Mouse (Mus musculus) limb, embryonic 10.5 days (tissue): ENCODE measurements around the gene Foxl1. TPM values are rescaled to one million over a fixed set of nuclear protein-coding genes. Genes with fewer than 3 reads are reported as not detected.

Experiments
- DNase-seq: peaks from one replicate; pipeline ENCODE4 v3.0.0-alpha.2; 2017; ENCODE audit warnings: low spot score
- H3K27ac ChIP-seq: fragments of 300-500 bp; sonication (generic); 2 replicates; pipeline ENCODE4 v1.5.1; 2016; ENCODE audit warnings: mild to moderate bottlenecking
- H3K27me3 ChIP-seq: fragments of 300-500 bp; sonication (generic); 2 replicates; pipeline ENCODE4 v1.6.1; 2016; ENCODE audit warnings: low read depth, mild to moderate bottlenecking; ENCODE audit not compliant: poor library complexity, severe bottlenecking
- H3K36me3 ChIP-seq: fragments of 300-500 bp; sonication (generic); 2 replicates; pipeline ENCODE4 v1.6.1; 2016; ENCODE audit warnings: mild to moderate bottlenecking, moderate library complexity
- H3K4me1 ChIP-seq: fragments of 300-500 bp; sonication (generic); 2 replicates; pipeline ENCODE4 v1.6.1; 2016
- H3K4me3 ChIP-seq: fragments of 300-500 bp; sonication (generic); 2 replicates; pipeline ENCODE4 v1.5.1; 2016; ENCODE audit warnings: mild to moderate bottlenecking, moderate library complexity
- H3K9me3 ChIP-seq: fragments of 300-500 bp; sonication (generic); replicated peaks from 2 replicates; pipeline ENCODE4 v1.6.1; 2016; ENCODE audit warnings: mild to moderate bottlenecking
- WGBS: fragments of 180-500 bp; shearing (Covaris S2); methylation state at CpG from one replicate; pipeline ENCODE4 v1.1.7; 2016; 5-methylcytosine and 5-hydroxymethylcytosine counted together
- microRNA-seq: library from miRNA; unstranded; fragments of <30 nt; microRNA quantifications from one replicate; pipeline ENCODE4, GENCODE M21; 2017
- polyA plus RNA-seq: library from polyadenylated mRNA; unstranded; fragments of >200 nt; fragmentation: Nextera tagmentation; extraction: Ambion mirVana; gene quantifications from 2 replicates; pipeline ENCODE4 v1.2.1, GENCODE M21; 2016

Foxl1 gene
- polyA plus RNA-seq, 1 experiment from 2014 or later, result 0.15 TPM

- Histone ChIP-seq H3K27me3 (peaks cover 31% of the 10 kb centered on the region), H3K9me3 (no peaks in the 10 kb centered on the region), H3K27ac (no peak overlapping the region), H3K4me3 (no peak overlapping the region), H3K4me1 (peaks cover 73% of the 10 kb centered on the region), H3K36me3 (no peaks in the 10 kb centered on the region)
- 74% methylated on average over 5 of the region's 5 CpGs for WGBS
- DNase-seq, result no peak
Observed at GRCm38 (mm10) chr8:121168033-121168432, 40.3 kb downstream of the Foxl1 start.

GRCm38 (mm10) chr8:121170116-121170515 is 42.4 kb downstream of the Foxl1 start:
- H3K4me1 ChIP-seq, result peaks cover 79% of the 10 kb centered on the region
- no peaks in the 10 kb centered on the region for H3K9me3 ChIP-seq
- peaks cover 16% of the 10 kb centered on the region; the same call in 1 of the 2 replicates for H3K27me3 ChIP-seq
- WGBS, result 12% methylated on average over 7 of the region's 7 CpGs
- no peak overlapping the region for H3K4me3 ChIP-seq
- DNase-seq, result peak; percentile 56
- peak overlapping the region; percentile 86 for H3K27ac ChIP-seq
- no peaks in the 10 kb centered on the region for H3K36me3 ChIP-seq

- DNase-seq, result peak; percentile 49
- Histone ChIP-seq H3K27me3 (peaks cover 9% of the 10 kb centered on the region; the same call in 1 of the 2 replicates), H3K27ac (peak overlapping the region; percentile 86), H3K4me3 (no peak overlapping the region), H3K36me3 (no peaks in the 10 kb centered on the region), H3K4me1 (peaks cover 83% of the 10 kb centered on the region), H3K9me3 (no peaks in the 10 kb centered on the region)
- 48% methylated on average over 27 of the region's 27 CpGs for WGBS
Observed at GRCm38 (mm10) chr8:121170626-121171552, 43.1 kb downstream of the Foxl1 start.

- Histone ChIP-seq H3K4me3 (no peak overlapping the region), H3K27ac (peak overlapping the region; percentile 37; the same call in 1 of the 2 replicates), H3K9me3 (no peaks in the 10 kb centered on the region), H3K4me1 (peaks cover 94% of the 10 kb centered on the region), H3K27me3 (no peaks in the 10 kb centered on the region), H3K36me3 (no peaks in the 10 kb centered on the region)
- WGBS, result 46% methylated on average over 8 of the region's 8 CpGs
- no peak for DNase-seq
Observed at GRCm38 (mm10) chr8:121172567-121172966, 44.8 kb downstream of the Foxl1 start.

GRCm38 (mm10) chr8:121174178-121174577 is 46.4 kb downstream of the Foxl1 start:
- H3K4me3 ChIP-seq, result peak overlapping the region; percentile 39
- H3K36me3 ChIP-seq, result no peaks in the 10 kb centered on the region
- H3K4me1 ChIP-seq, result peaks cover 88% of the 10 kb centered on the region
- DNase-seq, result peak; percentile 77
- WGBS, result 51% methylated on average over 10 of the region's 10 CpGs
- H3K27me3 ChIP-seq, result no peaks in the 10 kb centered on the region
- no peaks in the 10 kb centered on the region for H3K9me3 ChIP-seq
- peak overlapping the region; percentile 83 for H3K27ac ChIP-seq

- Histone ChIP-seq H3K27me3 (no peaks in the 10 kb centered on the region), H3K27ac (peak overlapping the region; percentile 83), H3K4me1 (peaks cover 83% of the 10 kb centered on the region), H3K9me3 (no peaks in the 10 kb centered on the region), H3K36me3 (no peaks in the 10 kb centered on the region), H3K4me3 (peak overlapping the region; percentile 39)
- DNase-seq, result peak; percentile 69
- WGBS, result 13% methylated on average over 30 of the region's 30 CpGs
Observed at GRCm38 (mm10) chr8:121174721-121175539, 47.2 kb downstream of the Foxl1 start.

- H3K27ac ChIP-seq, result peak overlapping the region; percentile 83
- no peaks in the 10 kb centered on the region for H3K36me3 ChIP-seq
- no peaks in the 10 kb centered on the region for H3K27me3 ChIP-seq
- no peak for DNase-seq
- 61% methylated on average over 8 of the region's 8 CpGs for WGBS
- H3K4me3 ChIP-seq, result peak overlapping the region; percentile 39
- H3K4me1 ChIP-seq, result peaks cover 80% of the 10 kb centered on the region
- H3K9me3 ChIP-seq, result no peaks in the 10 kb centered on the region
Observed at GRCm38 (mm10) chr8:121175540-121176090, 47.9 kb downstream of the Foxl1 start.

- no peaks in the 10 kb centered on the region for H3K9me3 ChIP-seq
- H3K36me3 ChIP-seq, result no peaks in the 10 kb centered on the region
- peaks cover 80% of the 10 kb centered on the region for H3K4me1 ChIP-seq
- DNase-seq, result peak; percentile 46
- 13% methylated on average over 3 of the region's 3 CpGs for WGBS
- H3K27me3 ChIP-seq, result no peaks in the 10 kb centered on the region
- peak overlapping the region; percentile 83 for H3K27ac ChIP-seq
- no peak overlapping the region for H3K4me3 ChIP-seq
Observed at GRCm38 (mm10) chr8:121176291-121176690, 48.6 kb downstream of the Foxl1 start.

Small RNA genes within 50 kb of the gene (microRNA-seq; reads per million reads assigned to microRNA genes)
- not detected for gene Gm27530

Other genes starting within 250 kb of the Foxl1 start
- 0.48 and 4.4 TPM in 2 replicates for gene Foxf1, start 43.6 kb upstream of the Foxl1 start, polyA plus RNA-seq
- 58.5 and 67.6 TPM in 2 replicates for gene Mthfsd, start 19.5 kb upstream of the Foxl1 start, polyA plus RNA-seq
- 2.3 and 3.3 TPM in 2 replicates for gene Foxc2, start 11.8 kb upstream of the Foxl1 start, polyA plus RNA-seq